Mouse (Mus musculus): Measurements from ENCODE around the gene Bckdk.

GRCm38 (mm10) chr7:127894480-127894879, 9.4 kb upstream of the Bckdk start:
- TF ChIP-seq CTCF (IDR thresholded peaks at IDR 0.05; ENCODE audit: low read depth) (no peak; the same call in 1 of the 2 replicates), EP300 (IDR thresholded peaks at IDR 0.05; ENCODE audit: low read depth) (no peak)

Data from liver, postnatal 0 days (tissue).